Mouse (Mus musculus) heart, embryonic 15.5 days (tissue): ENCODE measurements around the gene Wdr5. TPM values are rescaled to one million over a fixed set of nuclear protein-coding genes. Genes with fewer than 3 reads are reported as not detected.
"Not testable (repeated sequence)": the region's sequence is repeated elsewhere in the genome, so short reads cannot be mapped to it uniquely, and the experiment has no call there.

Experiments used
- ATAC-seq: fragments of 200-750 bp; cut with Nextera tagmentation; replicated peaks from 2 replicates; pipeline ENCODE4 v1.8.0; 2017; ENCODE audit warnings: low read depth, moderate TSS enrichment; ENCODE audit not compliant: insufficient number of reproducible peaks, insufficient read depth, low FRiP score
- H3K27ac ChIP-seq: fragments of 300-500 bp; sonication (generic); 2 replicates; pipeline ENCODE4 v1.5.1; 2015; ENCODE audit warnings: mild to moderate bottlenecking, inconsistent platforms
- H3K27me3 ChIP-seq: fragments of 300-500 bp; sonication (generic); 2 replicates; pipeline ENCODE4 v1.6.1; 2015; ENCODE audit warnings: inconsistent platforms
- H3K36me3 ChIP-seq: fragments of 300-500 bp; sonication (generic); 2 replicates; pipeline ENCODE4 v1.6.1; 2015; ENCODE audit warnings: mild to moderate bottlenecking, inconsistent platforms
- H3K4me1 ChIP-seq: fragments of 300-500 bp; sonication (generic); replicated peaks from 2 replicates; pipeline ENCODE4 v1.6.1; 2015; ENCODE audit warnings: inconsistent platforms
- H3K4me2 ChIP-seq: fragments of 300-500 bp; sonication (generic); 2 replicates; pipeline ENCODE4 v1.6.1; 2015; ENCODE audit warnings: inconsistent platforms, mild to moderate bottlenecking, moderate library complexity
- H3K4me3 ChIP-seq: fragments of 300-500 bp; sonication (generic); 2 replicates; pipeline ENCODE4 v1.5.1; 2015; ENCODE audit warnings: mild to moderate bottlenecking, inconsistent platforms
- H3K9ac ChIP-seq: fragments of 300-500 bp; sonication (generic); 2 replicates; pipeline ENCODE4 v1.6.1; 2015; ENCODE audit warnings: mild to moderate bottlenecking, inconsistent platforms
- H3K9me3 ChIP-seq: fragments of 300-500 bp; sonication (generic); replicated peaks from 2 replicates; pipeline ENCODE4 v1.6.1; 2016; ENCODE audit warnings: inconsistent platforms
- WGBS: fragments of 180-500 bp; shearing (Covaris S2); methylation state at CpG from one replicate; pipeline ENCODE4 v1.1.7; 2015; ENCODE audit warnings: mixed read lengths; 5-methylcytosine and 5-hydroxymethylcytosine counted together
- polyA plus RNA-seq: library from polyadenylated mRNA; unstranded; fragments of >200 nt; fragmentation: Nextera tagmentation; extraction: Ambion mirVana; gene quantifications from 2 replicates; pipeline ENCODE4 v1.2.1, GENCODE M21; 2015

Wdr5 gene
- polyA plus RNA-seq, 1 experiment from 2014 or later, result 26.7 TPM

DNA sequence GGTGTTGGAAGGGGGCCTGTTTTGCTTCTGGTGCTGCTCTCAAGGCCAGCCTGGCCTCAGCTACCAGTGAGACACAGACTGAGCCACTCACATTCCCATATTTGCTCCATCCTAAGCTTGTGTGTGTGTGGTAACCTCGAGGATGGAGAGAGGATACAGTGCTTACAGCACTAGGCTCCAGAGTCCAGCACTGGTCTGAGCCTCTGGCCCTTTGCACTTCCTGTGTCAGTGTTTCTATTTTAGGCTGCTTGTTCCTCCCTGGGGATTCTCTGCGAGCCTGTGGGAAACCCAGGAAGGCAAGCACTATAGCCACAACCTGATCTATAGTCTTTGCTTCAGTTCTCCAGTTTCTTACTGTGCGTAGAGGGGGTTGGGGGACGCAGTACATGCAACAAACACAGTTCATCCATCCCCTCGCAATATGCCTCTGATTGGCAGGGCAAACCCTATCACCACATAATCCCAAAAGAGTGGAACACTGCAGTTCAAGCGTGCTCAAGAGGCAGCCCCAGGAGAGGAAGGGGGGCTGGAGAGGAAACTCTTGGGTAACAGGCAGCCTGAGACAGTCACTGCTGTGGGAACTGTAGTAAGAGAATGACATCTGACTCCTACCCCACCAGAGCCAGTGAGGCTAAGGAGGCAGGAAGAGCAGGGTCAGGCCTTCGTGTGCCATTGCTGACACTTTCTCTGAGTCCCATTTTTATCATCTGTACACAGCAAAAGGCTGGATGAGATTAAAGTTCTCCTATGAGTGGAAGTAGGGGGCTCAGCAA, 10.7 kb upstream of the Wdr5 start:
- H3K9me3 ChIP-seq, result no peaks in the 10 kb centered on the region
- peak; percentile 27 for ATAC-seq
- 41% methylated on average over 7 of the region's 7 CpGs for WGBS
- H3K9ac ChIP-seq, result no peak overlapping the region
- H3K4me3 ChIP-seq, result no peak overlapping the region
- peaks cover 23% of the 10 kb centered on the region for H3K4me1 ChIP-seq
- no peak overlapping the region for H3K4me2 ChIP-seq
- peak overlapping the region; percentile 58 for H3K27ac ChIP-seq
- no peaks in the 10 kb centered on the region for H3K27me3 ChIP-seq
- H3K36me3 ChIP-seq, result no peaks in the 10 kb centered on the region

DNA sequence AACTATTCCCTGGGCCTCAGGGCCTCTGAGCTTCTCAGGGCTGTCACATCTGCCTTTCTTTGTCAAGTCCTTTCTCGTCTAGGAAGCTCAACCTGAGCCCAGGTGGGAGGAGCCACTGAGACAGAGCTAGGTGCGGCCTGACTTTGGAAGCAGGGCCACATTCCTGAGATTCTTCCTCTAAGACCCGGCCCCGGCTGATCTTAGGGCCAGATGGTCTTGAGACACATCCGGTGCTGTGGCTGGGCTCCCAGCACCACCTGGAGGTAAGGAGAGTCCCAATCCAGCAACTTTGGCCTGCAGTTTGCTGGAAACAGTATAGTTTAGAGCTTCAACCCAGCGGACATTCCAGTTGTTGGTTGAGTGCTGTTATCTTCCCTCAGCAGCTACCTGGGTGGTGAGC, 9.4 kb upstream of the Wdr5 start:
- peaks cover 23% of the 10 kb centered on the region for H3K4me1 ChIP-seq
- no peaks in the 10 kb centered on the region for H3K36me3 ChIP-seq
- H3K9me3 ChIP-seq, result no peaks in the 10 kb centered on the region
- peak; percentile 59; the same call in 1 of the 2 replicates for ATAC-seq
- H3K4me2 ChIP-seq, result no peak overlapping the region
- WGBS, result 14% methylated on average over 6 of the region's 6 CpGs
- peak overlapping the region; percentile 58; the same call in 1 of the 2 replicates for H3K27ac ChIP-seq
- no peak overlapping the region for H3K9ac ChIP-seq
- H3K4me3 ChIP-seq, result no peak overlapping the region
- H3K27me3 ChIP-seq, result no peaks in the 10 kb centered on the region

DNA sequence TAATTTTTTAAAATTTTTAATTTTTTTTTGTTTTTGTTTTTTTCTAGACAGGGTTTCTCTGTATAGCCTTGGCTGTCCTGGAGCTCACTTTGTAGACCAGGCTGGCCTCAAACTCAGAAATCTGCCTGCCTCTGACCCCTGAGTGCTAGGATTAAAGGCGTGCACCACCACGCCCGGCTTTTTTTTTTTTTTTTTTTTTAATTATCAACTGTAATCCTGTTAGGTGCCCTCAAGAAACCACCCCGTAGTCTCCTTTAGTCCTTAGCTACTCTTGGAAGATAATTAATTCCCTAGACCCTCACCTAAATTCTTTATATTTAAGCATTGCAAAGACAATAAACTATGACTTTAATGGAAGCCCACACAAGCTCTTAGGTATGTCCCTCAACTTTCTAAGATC, 8.3 kb upstream of the Wdr5 start:
- H3K27me3 ChIP-seq, H3K36me3 ChIP-seq, H3K9ac ChIP-seq, H3K27ac ChIP-seq, H3K4me2 ChIP-seq, H3K4me3 ChIP-seq, H3K9me3 ChIP-seq, ATAC-seq: not testable (repeated sequence)
- peaks cover 23% of the 10 kb centered on the region for H3K4me1 ChIP-seq
- 72% methylated on average over 4 of the region's 4 CpGs for WGBS

DNA sequence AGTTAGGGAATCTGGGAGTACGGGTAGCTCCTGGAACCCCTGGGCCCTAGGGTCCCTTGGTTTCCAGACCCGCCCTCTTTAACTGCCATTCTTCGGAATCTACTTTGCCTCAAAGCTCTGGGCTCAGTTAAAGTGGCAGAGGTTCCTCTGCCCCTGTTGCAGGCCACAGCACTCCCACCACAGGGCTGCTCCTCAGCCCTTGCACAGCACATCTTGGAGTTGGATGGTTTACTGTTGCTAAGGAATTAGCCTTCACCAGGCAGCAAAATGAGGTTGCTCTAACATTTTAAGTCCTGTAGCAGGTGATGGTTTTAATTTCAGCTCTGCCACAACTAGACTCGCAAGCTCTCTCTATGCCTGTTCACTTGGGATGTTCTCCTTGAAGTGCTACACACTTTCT, 7.4 kb upstream of the Wdr5 start, which contains the start of gene Brd3:
TSS of gene Brd3 (minus strand) at position 101 of the 400 bp plus-strand sequence.
- ATAC-seq, result no peak
- Histone ChIP-seq H3K9ac (no peak within 1 kb of the TSS), H3K4me3 (no peak within 1 kb of the TSS), H3K4me1 (peaks cover 23% of the 10 kb centered on the region), H3K9me3 (no peaks in the 10 kb centered on the region), H3K27ac (no peak within 1 kb of the TSS), H3K27me3 (no peaks in the 10 kb centered on the region), H3K36me3 (no peaks in the 10 kb centered on the region), H3K4me2 (no peak within 1 kb of the TSS)
- WGBS, result 67% methylated on average over 4 of the region's 4 CpGs

DNA sequence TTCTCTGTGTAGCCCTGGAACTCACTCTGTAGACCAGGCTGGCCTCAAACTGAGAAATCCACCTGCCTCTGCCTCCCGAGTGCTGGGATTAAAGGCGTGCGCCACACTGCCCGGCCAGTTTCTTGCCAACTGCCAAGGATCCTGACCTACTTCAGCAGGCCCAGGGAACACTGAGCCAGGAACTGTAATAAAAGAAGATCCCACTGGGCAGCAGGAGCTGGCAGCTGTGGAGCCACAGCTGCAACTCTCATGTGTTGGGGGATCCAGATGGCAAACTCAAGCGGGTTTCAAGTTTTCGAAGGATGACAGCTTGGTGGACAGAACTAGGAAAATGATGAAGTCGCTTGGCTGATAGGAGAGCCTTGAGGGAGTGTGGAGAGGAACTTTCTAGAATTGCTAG, 4.3 kb upstream of the Wdr5 start:
- Histone ChIP-seq H3K9ac (no peak overlapping the region), H3K4me3 (no peak overlapping the region), H3K36me3 (no peaks in the 10 kb centered on the region), H3K27ac (no peak overlapping the region), H3K4me1 (peaks cover 15% of the 10 kb centered on the region), H3K27me3 (no peaks in the 10 kb centered on the region), H3K4me2 (no peak overlapping the region), H3K9me3 (no peaks in the 10 kb centered on the region)
- no peak for ATAC-seq
- WGBS, result 92% methylated on average over 7 of the region's 7 CpGs

DNA sequence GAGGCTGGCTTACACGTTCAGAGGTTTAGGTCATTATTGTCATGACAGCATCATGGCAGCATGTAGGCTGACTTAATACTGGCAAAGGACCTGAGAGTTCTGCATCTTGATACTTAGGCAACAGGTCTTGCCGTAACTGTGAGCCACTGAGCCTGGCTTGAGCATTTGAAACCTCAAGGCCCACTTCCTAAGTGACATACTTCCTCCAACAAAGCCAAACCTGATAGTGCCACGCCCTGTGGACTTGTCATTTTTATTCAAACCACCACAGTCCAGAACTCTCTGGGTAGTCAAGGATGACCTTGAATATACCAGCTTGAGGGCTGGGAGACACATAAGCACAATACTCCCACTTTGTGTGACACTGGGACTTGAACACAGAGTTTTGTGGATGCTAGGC, 2.0 kb upstream of the Wdr5 start:
- no peak for ATAC-seq
- Histone ChIP-seq H3K9ac (no peak overlapping the region), H3K36me3 (no peaks in the 10 kb centered on the region), H3K27me3 (no peaks in the 10 kb centered on the region), H3K4me3 (no peak overlapping the region), H3K27ac (no peak overlapping the region), H3K4me2 (no peak overlapping the region), H3K9me3 (no peaks in the 10 kb centered on the region), H3K4me1 (peaks cover 30% of the 10 kb centered on the region)
- 93% methylated on average over 3 of the region's 3 CpGs for WGBS

DNA sequence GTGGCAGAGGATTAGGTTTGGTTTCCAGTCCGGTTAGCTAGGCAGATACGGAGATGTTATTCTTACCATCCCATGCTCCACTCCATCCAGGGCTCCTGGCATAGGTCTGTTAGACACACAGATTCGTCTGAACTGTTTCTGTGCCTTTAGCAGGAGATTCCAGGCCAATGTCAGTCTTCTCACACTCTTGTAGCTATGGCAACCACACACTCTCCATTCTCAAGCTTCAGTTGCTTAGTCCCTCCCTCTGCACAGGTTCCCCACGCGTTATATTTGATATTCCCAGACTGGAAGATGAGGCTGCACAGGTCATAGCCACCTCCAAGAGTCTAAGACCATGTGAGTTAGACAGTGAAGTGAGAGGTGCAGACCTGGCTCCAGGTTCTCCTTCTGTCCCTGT, 1.1 kb upstream of the Wdr5 start:
- H3K4me3 ChIP-seq, result peak overlapping the region; percentile 95
- WGBS, result 68% methylated on average over 5 of the region's 5 CpGs
- peak overlapping the region; percentile 76 for H3K4me2 ChIP-seq
- no peaks in the 10 kb centered on the region for H3K27me3 ChIP-seq
- peaks cover 7% of the 10 kb centered on the region; the same call in 1 of the 2 replicates for H3K36me3 ChIP-seq
- H3K27ac ChIP-seq, result peak overlapping the region; percentile 94; the same call in 1 of the 2 replicates
- ATAC-seq, result no peak
- no peaks in the 10 kb centered on the region for H3K9me3 ChIP-seq
- 0 out of 2 replicates have a peak overlapping the region, but pooled peaks have one; percentile 92 for H3K9ac ChIP-seq
- H3K4me1 ChIP-seq, result peaks cover 30% of the 10 kb centered on the region

DNA sequence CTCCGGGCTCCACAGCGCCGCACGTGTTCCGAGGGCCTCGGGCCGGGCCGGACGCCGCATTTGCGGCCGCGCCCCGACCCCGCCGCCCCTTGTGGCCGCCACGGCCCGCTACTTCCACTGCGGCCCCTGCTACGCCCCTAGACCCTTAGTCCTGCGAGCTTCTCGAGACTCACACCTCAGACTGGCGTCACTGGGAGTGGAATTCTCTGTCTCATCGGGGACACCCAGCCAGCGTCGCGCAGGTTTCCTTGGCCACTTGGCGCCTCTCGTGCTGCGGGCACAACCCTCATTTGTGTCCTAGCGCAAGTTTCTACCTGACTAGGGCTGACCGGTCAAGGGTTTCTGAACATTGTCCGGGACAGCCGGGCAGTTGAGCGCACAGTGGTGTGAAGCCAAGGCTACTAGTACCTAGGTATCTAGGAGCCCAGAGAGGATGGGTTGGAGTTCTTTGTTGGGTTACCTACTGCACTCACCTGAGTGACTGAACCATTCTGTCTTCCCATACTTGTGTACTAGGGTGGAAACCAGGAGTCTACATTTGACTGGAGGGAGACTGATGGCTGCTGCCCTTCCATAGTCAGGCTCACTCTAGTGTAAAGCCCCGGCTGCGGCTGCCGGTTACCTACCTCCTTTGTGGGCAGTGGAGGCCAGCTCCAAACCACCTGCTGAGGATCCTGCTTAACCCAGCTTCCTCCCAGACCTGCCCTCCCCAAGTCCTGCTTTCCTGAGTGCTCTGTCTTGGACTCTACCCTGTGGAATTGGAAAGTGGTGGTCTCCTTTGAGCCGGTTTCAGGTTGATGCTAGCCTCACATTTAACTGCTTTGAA, 597 bp downstream of the Wdr5 start:
- peak overlapping the region; percentile 94 for H3K27ac ChIP-seq
- H3K36me3 ChIP-seq, result peaks cover 19% of the 10 kb centered on the region
- H3K9ac ChIP-seq, result peak overlapping the region; percentile 92
- peak; percentile 61 for ATAC-seq
- H3K4me2 ChIP-seq, result peak overlapping the region; percentile 76
- H3K4me1 ChIP-seq, result peaks cover 30% of the 10 kb centered on the region
- H3K4me3 ChIP-seq, result peak overlapping the region; percentile 95
- WGBS, result under 1% methylated on average over 40 of the region's 40 CpGs
- H3K9me3 ChIP-seq, result no peaks in the 10 kb centered on the region
- H3K27me3 ChIP-seq, result no peaks in the 10 kb centered on the region

DNA sequence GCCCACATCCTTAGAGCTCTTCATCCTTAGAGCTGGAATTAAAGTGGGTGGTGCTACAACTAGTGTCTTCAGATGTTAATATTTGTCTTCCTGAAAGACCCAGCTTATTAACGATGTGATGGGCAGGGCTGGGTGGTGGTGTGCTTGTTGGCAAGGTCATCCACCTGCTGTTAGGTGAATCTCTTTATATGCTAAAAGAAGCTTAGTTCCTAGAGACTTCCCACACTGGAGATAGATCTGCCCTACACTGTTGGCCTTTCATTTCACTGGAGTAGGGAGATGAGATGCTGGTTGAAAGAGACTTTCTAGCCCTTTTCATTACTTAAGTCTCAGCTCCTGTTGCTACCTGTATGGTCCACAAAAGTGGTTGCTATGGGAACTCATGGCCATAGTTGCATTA, 1.3 kb downstream of the Wdr5 start:
- Histone ChIP-seq H3K4me2 (peak overlapping the region; percentile 76), H3K4me3 (peak overlapping the region; percentile 95), H3K4me1 (peaks cover 30% of the 10 kb centered on the region), H3K27me3 (no peaks in the 10 kb centered on the region), H3K27ac (no peak overlapping the region), H3K9ac (peak overlapping the region; percentile 92; the same call in 1 of the 2 replicates), H3K9me3 (no peaks in the 10 kb centered on the region), H3K36me3 (peaks cover 26% of the 10 kb centered on the region)
- WGBS, result 9% methylated on average over 1 of the region's 1 CpGs
- no peak for ATAC-seq

DNA sequence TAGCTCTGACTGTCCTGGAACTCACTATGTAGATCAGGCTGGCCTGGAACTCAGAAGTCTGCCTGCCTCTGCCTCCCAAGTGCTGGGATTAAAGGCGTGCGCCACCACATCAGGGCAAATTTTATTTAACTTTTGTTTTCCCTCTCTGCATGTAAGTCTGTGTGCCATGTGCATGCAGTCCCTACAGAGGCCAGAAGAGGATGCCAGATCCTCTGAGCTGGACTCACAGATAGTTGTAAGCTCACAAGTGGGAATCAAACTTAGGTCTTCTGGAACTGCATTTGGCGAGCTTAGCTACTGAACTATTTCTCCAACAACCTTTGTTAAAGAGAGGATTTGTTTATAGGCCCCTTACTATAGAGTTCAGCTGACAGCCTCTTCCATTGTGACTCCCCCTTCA, 3.3 kb downstream of the Wdr5 start:
- WGBS, result 92% methylated on average over 3 of the region's 3 CpGs
- no peak overlapping the region for H3K27ac ChIP-seq
- H3K9me3 ChIP-seq, result no peaks in the 10 kb centered on the region
- H3K9ac ChIP-seq, result no peak overlapping the region
- no peaks in the 10 kb centered on the region for H3K27me3 ChIP-seq
- H3K36me3 ChIP-seq, result peaks cover 40% of the 10 kb centered on the region
- H3K4me3 ChIP-seq, result no peak overlapping the region
- ATAC-seq, result no peak
- H3K4me1 ChIP-seq, result peaks cover 30% of the 10 kb centered on the region
- no peak overlapping the region for H3K4me2 ChIP-seq

DNA sequence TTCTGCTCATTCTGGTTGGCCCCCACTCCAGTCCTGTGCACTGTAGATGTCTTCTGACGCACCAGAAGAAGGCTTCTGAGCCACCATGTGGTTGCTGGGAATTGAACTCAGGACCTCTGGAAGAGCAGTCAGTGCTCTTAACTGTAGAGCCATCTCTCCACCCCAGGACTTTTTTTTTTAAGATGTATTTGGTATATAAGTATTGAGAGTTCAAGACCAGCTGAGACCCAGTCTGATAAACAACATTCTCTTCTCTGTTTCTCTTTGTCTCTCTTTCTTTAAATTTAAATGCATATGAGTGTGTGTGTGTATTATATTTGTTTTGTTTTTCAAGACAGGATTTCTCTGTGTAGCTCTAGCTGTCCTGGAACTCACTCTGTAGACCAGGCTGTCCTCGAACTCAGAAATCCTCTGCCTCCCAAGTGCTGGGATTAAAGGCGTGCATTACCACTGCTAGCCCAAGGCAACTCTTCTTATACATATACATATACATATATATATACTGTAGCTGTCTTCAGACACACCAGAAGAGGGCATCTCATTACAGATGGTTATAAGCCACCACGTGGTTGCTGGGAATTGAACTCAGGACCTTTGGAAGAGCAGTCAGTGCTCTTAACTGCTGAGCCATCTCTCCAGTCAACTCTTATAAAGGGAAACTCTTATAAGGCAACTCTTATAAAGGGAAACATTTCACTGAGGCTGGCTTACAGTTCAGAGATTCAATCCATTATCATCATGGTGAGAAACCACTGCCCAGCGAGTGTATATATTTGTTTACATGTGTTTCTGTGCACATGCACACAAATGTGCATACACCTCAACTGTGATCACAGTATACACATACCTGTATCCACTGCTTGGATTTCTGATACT, 23.7 kb downstream of the Wdr5 start:
- ATAC-seq, H3K27me3 ChIP-seq, H3K4me3 ChIP-seq, H3K9me3 ChIP-seq, H3K9ac ChIP-seq: not testable (repeated sequence)
- Histone ChIP-seq H3K27ac (peak overlapping the region; percentile 90), H3K36me3 (peaks cover 29% of the 10 kb centered on the region), H3K4me2 (peak overlapping the region; percentile 41; the same call in 1 of the 2 replicates), H3K4me1 (peaks cover 17% of the 10 kb centered on the region)
- WGBS, result 66% methylated on average over 5 of the region's 5 CpGs
